Comparison of ENCODE assay signal across 25 mouse cellular contexts in genomic region chr9:48701296-48701695, GRCm38 (mm10).
DNase-seq lines count a peak whose midpoint lies in the region; ATAC-seq lines count a peak whose summit lies in the region.
"Had no signal": no experiment of that assay in that cellular context is flagged by ENCODE, and none has a peak within 500 bp of the region (broad histone marks: within the 10 kb centered on the region; RNA-seq: fewer than 3 reads in every experiment).

No protein-coding gene starts in this region.

- H3K9me3 ChIP-seq in heart, embryonic 11.5 days (replicated peaks; ENCODE audit: control insufficient read depth, low read length): no peaks in the 10 kb centered on the region
- no peaks in the 10 kb centered on the region for H3K9me3 ChIP-seq in midbrain, embryonic 10.5 days (replicated peaks)
- H3K9me3 ChIP-seq in midbrain, embryonic 13.5 days: no peaks in the 10 kb centered on the region
- no peaks in the 10 kb centered on the region for H3K9me3 ChIP-seq in embryonic facial prominence, embryonic 10.5 days
- H3K9me3 ChIP-seq: embryonic facial prominence, embryonic 13.5 days had no signal

- WGBS in heart, embryonic 11.5 days (ENCODE audit: insufficient replicate concordance): 65% methylated on average over 4 of the region's 4 CpGs
- WGBS in midbrain, embryonic 10.5 days: 78% methylated on average over 4 of the region's 4 CpGs
- WGBS in midbrain, embryonic 13.5 days: 73% methylated on average over 4 of the region's 4 CpGs
- WGBS in embryonic facial prominence, embryonic 10.5 days: 89% methylated on average over 4 of the region's 4 CpGs

- no peak overlapping the region for H3K4me3 ChIP-seq in heart, embryonic 11.5 days (ENCODE audit: low read depth, low read length)
- H3K4me3 ChIP-seq in midbrain, embryonic 10.5 days: no peak overlapping the region
- no peak overlapping the region for H3K4me3 ChIP-seq in midbrain, embryonic 13.5 days (replicated peaks)
- no peak overlapping the region for H3K4me3 ChIP-seq in embryonic facial prominence, embryonic 10.5 days
- H3K4me3 ChIP-seq: embryonic facial prominence, embryonic 13.5 days; erythroblast, embryonic 14.5 days; gastrocnemius, adult 2 months had no signal

- H3K4me2 ChIP-seq in heart, embryonic 11.5 days: no peak overlapping the region
- no peak overlapping the region for H3K4me2 ChIP-seq in midbrain, embryonic 13.5 days (replicated peaks)
- H3K4me2 ChIP-seq: embryonic facial prominence, embryonic 13.5 days; hindbrain, embryonic 14.5 days had no signal

- no peaks in the 10 kb centered on the region for H3K27me3 ChIP-seq in heart, embryonic 11.5 days (ENCODE audit: control insufficient read depth, insufficient read depth, low read length)
- no peaks in the 10 kb centered on the region for H3K27me3 ChIP-seq in midbrain, embryonic 10.5 days (ENCODE audit: low read depth, poor library complexity, severe bottlenecking)
- H3K27me3 ChIP-seq in midbrain, embryonic 13.5 days: no peaks in the 10 kb centered on the region
- H3K27me3 ChIP-seq in embryonic facial prominence, embryonic 10.5 days (replicated peaks; ENCODE audit: low read depth, poor library complexity, severe bottlenecking): 0 out of 2 replicates have a peak, but pooled peaks cover 7% of the 10 kb centered on the region

- DNase-seq in adrenal gland, adult 2 months: peak; percentile 51
- no peak for DNase-seq in adrenal gland, postnatal 10 days
- DNase-seq in heart, adult 11 months: no peak
- no peak for DNase-seq in midbrain, embryonic 10.5 days (ENCODE audit: low spot score)
- no peak for DNase-seq in embryonic facial prominence, embryonic 10.5 days (ENCODE audit: low spot score)
- DNase-seq in layer of hippocampus, adult 11-12 months (ENCODE audit: low spot score): no peak
- DNase-seq: cerebellum, adult 11 months; cerebellum, adult 2 months; cerebellum, adult 9-11 months; cerebellum, postnatal 25 days; forebrain, postnatal 0 days; gastrocnemius, adult 2 months; gastrocnemius, postnatal 14 days; heart, adult 18-20 months; heart, postnatal 36 days had no signal

- no peak overlapping the region for H3K27ac ChIP-seq in heart, embryonic 11.5 days (ENCODE audit: low read depth, low read length)
- H3K27ac ChIP-seq in midbrain, embryonic 10.5 days (replicated peaks): peak overlapping the region; percentile 77
- H3K27ac ChIP-seq in midbrain, embryonic 13.5 days: no peak overlapping the region
- H3K27ac ChIP-seq in embryonic facial prominence, embryonic 10.5 days (replicated peaks): peak overlapping the region; percentile 5
- H3K27ac ChIP-seq: embryonic facial prominence, embryonic 13.5 days; hindbrain, embryonic 14.5 days; hindbrain, postnatal 0 days had no signal

- no peaks in the 10 kb centered on the region for H3K36me3 ChIP-seq in heart, embryonic 11.5 days (ENCODE audit: control insufficient read depth, insufficient read depth, low read length)
- peaks cover 15% of the 10 kb centered on the region for H3K36me3 ChIP-seq in midbrain, embryonic 10.5 days
- H3K36me3 ChIP-seq in midbrain, embryonic 13.5 days: no peaks in the 10 kb centered on the region
- no peaks in the 10 kb centered on the region for H3K36me3 ChIP-seq in embryonic facial prominence, embryonic 10.5 days (replicated peaks)
- H3K36me3 ChIP-seq: embryonic facial prominence, embryonic 13.5 days had no signal

- ATAC-seq in heart, embryonic 11.5 days (replicated peaks; ENCODE audit: insufficient number of reproducible peaks, low FRiP score, low TSS enrichment): no peak
- ATAC-seq in midbrain, embryonic 13.5 days: no peak
- ATAC-seq: activated CD4-positive, CD25-positive, alpha-beta regulatory T cell, adult 4 months; forebrain, embryonic 14.5 days; forebrain, postnatal 0 days; hindbrain, postnatal 0 days; inflammation-experienced regulatory T-cells, adult 6 months; intestine, embryonic 16.5 days had no signal

- 0 out of 2 replicates have a peak overlapping the region, but pooled peaks have one; percentile 16 for H3K9ac ChIP-seq in heart, embryonic 11.5 days (ENCODE audit: low read depth, low read length)
- no peak overlapping the region for H3K9ac ChIP-seq in midbrain, embryonic 13.5 days (replicated peaks)
- H3K9ac ChIP-seq: embryonic facial prominence, embryonic 13.5 days; forebrain, postnatal 0 days; hindbrain, embryonic 14.5 days had no signal

- H3K4me1 ChIP-seq in heart, embryonic 11.5 days (ENCODE audit: control insufficient read depth, insufficient read depth, low read length): peaks cover 19% of the 10 kb centered on the region
- peaks cover 63% of the 10 kb centered on the region for H3K4me1 ChIP-seq in midbrain, embryonic 10.5 days
- peaks cover 23% of the 10 kb centered on the region for H3K4me1 ChIP-seq in midbrain, embryonic 13.5 days (replicated peaks)
- peaks cover 55% of the 10 kb centered on the region for H3K4me1 ChIP-seq in embryonic facial prominence, embryonic 10.5 days

Comparison
In these comparisons a context has a peak if more than half of its experiments do, and no peak if none do; other contexts are left out.
1. H3K27ac ChIP-seq: peak in midbrain, embryonic 10.5 days (single experiment) and embryonic facial prominence, embryonic 10.5 days (single experiment); none in heart, embryonic 11.5 days (single experiment) and midbrain, embryonic 13.5 days (single experiment).